Mouse (Mus musculus) G1E (cell line): ENCODE results near the gene Pparg.

Experiments used
- CTCF ChIP-seq: IDR thresholded peaks from 2 replicates; pipeline ENCODE4 v1.5.1; 2012; ENCODE audit warnings: low read depth, low read length, inconsistent platforms, mixed read lengths
- GATA1 ChIP-seq: IDR thresholded peaks from 2 replicates; pipeline ENCODE4 v1.6.1; 2012; ENCODE audit warnings: borderline replicate concordance, low read length, inconsistent platforms, mixed read lengths
- GATA2 ChIP-seq: IDR thresholded peaks from 2 replicates; pipeline ENCODE4 v1.6.1; 2012; ENCODE audit warnings: low read depth, low read length, inconsistent platforms, borderline replicate concordance
- POLR2AphosphoS5 ChIP-seq: IDR thresholded peaks from 2 replicates; pipeline ENCODE4 v1.6.1; 2012; ENCODE audit warnings: low read depth, low read length, inconsistent platforms; ENCODE audit not compliant: insufficient replicate concordance
- TAL1 ChIP-seq: conservative IDR thresholded peaks from 2 replicates; pipeline ENCODE4 v1.6.1; 2012; ENCODE audit warnings: low read depth, low read length, inconsistent platforms, mixed read lengths

GRCm38 (mm10) chr6:115464661-115465060 is 103.9 kb downstream of the Pparg start:
- TF ChIP-seq CTCF (no peak), GATA1 (no peak), TAL1 (no peak), GATA2 (no peak), POLR2AphosphoS5 (no peak)
